Mouse (Mus musculus) activated CD4-positive, CD25-positive, alpha-beta regulatory T cell, adult 9 weeks (primary cell): ENCODE results near the gene Htra2. TPM values are rescaled to one million over a fixed set of nuclear protein-coding genes. Genes with fewer than 3 reads are reported as not detected.

Experiments used
- polyA plus RNA-seq: library from polyadenylated mRNA; unstranded; fragments of 100-300 nt; shearing (Covaris generic); gene quantifications from one replicate; pipeline ENCODE4 v1.2.1, GENCODE M21; 2017

Gene Htra2
- polyA plus RNA-seq: 67.6 TPM

DNA sequence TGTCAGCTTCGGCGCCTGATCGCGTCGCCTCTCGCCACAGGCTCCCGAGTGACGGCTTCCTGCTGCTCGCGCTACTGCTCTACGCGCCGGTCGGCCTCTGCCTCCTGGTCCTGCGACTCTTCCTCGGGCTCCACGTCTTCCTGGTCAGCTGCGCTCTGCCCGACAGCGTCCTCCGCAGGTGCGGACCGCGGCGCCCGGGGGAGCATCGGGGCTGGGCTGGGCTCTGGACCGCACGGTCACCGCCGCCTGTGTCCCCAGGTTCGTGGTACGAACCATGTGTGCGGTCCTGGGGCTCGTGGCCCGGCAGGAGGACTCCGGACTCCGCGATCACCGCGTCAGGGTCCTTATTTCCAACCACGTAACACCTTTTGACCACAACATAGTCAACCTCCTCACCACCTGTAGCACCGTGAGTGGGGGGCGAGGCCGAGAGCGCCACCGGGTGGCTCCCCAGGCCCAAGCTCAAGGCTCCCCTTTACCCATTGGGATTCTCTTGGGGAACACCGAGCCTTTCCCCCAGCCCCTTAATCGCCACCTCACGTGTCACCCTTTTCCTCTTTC is at the start of gene Htra2:
Gene Htra2 (minus strand): TSS at position 403 of the 561 bp plus-strand sequence.

DNA sequence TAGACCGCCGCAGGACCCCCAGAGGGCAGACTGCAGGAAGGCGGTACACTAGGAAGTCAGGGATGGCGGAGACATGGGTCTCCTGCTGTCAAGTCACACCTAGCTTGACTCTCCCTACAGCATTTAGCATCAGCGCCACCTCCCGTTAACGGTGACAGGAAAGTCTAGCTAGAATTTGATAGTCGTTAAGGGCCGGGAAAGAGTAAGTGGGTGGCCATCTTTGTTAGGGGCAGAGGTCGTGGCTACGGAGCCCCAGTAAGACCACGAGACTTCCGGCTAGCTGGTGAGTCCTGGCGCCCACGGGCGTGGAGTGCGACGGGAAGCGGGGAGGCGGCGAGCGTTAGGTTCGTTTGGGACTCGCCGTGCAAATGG is 46.2 kb upstream of the Htra2 start, which contains the start of the genes Ccdc142 and Gm42688:
Gene Ccdc142 (plus strand): TSS at position 286 of the 372 bp plus-strand sequence.
Gene Gm42688 (plus strand): TSS at position 302 of the 372 bp plus-strand sequence.

DNA sequence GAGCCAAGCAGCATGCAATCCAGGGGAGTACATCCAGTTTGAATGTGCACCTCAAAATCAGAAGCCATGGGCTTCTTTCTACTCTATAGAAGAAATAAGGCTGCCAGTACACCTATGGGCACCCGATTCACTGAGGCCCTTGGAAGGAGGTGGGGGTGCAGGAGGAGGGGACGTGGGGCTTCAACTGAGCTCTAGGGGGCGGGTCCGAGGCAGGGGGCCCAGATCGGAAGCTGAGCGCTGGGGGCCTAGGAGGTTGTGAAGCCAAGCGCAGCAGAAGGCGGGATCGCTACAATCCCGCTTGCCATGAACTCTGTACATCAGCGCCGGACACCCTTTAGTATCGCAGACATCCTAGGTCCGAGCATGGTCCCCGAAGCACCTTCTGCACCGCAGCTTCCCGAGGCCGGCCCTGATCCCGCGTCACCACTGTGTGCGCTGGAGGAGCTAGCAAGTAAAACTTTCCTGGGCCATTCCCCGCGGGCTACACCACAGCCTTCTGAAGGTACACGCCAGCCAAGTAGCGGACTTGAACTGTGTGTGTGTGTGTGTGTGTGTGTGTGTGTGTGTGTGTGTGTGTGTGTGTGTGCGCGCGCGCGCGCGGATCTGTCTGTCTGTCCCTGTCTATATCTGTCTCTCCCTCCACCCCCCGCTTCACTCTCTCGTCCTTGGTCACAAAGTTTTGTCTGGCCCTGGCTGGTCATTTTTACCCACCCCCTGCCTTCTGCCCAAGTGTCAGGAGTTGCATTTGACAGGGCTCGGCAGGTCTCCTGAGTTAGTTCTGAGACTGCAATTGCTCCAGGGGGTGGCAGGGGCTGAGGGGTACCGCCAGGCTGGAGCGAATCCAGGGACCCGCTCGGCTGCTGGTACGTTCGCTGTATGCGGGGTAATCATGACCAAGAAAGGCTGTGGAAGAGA is 31.3 kb upstream of the Htra2 start, which contains the start of gene Lbx2:
Gene Lbx2 (plus strand): TSS at position 247 of the 915 bp plus-strand sequence.

DNA sequence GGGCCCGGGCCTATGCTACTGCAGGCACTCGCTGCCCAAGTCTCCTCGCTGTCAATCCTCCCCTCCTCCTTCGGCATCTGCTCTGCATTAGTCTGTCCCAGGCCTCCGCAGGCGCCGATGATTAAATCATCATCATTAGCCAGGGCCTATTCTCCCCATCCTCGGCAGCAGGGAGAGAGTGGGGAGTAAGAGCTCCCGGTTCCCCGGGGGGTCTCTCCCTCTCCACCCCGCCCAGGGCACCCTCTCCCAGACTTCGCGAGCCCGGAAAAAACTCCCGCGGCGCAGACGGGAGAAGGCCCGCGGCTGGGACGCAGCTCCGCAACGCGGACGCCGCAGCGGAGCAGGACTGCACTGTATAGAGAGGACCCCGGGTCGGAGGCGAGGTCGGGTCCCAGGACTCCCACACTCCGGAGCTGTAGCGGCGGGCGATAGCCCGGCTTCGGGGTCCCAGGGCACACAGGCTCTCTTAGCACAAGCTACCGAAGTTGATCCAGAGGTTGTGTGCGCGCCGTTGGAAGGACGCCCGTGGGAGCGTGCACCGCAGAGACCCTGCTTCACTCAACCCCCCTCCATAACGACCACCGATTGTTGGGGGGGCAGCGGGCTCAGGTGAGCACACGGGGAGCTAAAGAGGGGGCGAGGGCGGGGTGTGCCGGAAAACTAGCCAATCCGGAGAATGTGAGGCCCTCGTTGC is 22.7 kb upstream of the Htra2 start, which contains the start of gene Pcgf1:
Gene Pcgf1 (plus strand): TSS at position 240 of the 694 bp plus-strand sequence.

DNA sequence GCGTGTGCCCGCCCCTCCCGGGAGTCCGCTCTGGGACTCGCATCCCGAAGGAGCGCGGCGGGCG is 15.0 kb upstream of the Htra2 start, which contains the start of gene Tlx2:
Gene Tlx2 (minus strand): TSS at position 47 of the 64 bp plus-strand sequence.

DNA sequence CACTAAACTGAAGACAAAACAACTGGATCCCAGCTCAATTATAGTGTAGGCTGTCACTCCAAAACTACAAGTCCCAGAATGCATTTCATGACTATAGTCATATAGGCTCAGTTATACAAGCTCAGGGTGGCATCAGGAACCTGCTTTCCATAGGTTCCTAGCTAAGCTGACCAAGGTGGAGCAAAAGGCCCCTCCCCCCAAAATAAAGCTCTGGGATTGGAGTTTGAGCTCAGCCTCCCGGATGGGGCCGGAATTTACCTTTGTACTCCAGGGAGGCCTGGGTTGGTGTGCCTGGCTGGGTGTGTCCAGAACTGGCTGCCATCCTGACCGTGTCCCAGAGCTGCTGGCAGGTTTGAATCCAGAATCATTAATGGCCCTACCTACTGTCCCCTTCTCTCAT is 2.7 kb upstream of the Htra2 start, which contains the start of gene Dqx1:
Gene Dqx1 (plus strand): TSS at position 55 of the 400 bp plus-strand sequence.

DNA sequence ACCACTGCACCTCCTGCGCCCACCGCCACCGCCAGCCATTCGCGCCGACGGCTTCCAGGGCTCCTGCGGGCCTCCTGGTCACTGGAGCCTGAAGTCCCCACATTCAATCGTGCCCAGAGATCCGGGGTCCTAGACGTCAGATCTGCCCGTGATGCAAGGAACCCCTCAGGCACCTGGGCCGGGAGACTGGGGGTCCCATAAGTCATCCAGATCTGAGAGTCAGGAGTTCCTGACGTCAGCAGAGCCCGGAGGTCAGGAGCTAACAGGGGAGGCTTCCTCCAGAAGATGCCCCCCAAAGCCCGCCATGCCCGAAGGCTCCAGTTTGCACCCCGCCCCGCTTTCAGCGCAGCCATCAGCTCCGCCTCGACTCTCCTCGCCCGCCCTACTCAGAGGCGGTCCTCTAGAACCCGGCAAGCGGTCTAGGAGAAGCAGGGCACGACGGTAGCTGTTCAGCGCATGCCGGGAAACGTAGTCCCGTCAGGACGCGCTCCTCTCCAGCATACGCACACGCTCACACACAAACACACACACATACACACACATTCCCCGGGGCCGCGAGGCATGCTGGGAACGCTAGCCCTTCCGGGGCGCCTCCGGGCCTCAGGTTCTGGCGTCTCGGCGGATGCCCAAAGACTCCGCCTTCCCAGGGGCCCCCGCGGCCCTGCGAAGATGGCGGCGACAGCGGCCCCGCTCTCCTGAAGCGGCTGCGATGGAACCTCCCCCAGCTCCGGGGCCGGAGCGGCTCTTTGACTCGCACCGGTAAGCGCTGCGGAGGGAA is 810 bp downstream of the Htra2 start, which contains the start of gene Aup1:
Gene Aup1 (plus strand): TSS at position 448 of the 778 bp plus-strand sequence.

DNA sequence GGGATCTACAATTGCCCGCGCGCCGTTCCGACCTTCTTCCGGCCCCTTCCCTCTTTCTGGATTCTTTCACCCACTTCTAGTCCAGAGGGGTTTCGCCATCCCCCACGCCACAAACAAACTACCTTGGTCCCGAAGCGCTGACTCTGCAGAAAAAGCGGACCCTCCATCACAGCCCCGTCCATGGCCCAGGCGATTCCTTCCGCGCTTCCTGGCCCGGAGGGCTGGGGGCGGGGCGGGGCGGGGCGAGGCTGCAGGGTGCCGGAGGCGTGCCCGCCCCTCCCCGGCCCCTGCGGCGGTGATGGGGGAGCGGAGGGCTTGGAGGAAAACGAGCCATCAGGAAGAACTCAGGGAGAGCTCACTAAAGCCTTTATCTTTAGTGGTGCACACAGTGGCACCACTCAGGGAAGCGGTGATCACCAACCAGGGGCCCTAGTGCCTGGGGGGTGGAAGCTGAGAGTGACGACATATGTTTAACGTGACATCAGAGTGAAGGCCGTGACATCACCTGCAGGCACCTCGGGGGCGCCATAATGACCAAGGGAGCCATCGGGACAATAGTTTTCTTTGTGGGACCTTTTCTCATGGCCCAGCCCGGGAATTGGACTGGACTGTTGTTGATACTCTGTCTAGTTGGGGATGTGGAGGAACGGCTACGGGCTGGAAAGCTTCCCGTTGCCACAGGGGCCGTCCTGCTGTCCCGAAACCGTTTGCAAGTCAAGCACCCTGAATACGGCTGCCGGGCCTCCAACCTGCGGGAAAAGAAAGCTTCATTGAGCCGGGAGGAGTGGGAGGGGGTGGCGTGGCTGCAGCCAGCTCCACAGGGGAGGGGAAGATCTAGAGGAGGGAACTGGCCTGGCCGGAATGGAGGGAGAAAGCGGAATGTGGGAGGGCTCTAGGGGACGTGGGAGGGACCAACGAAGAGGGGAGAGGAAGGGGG is 21.6 kb downstream of the Htra2 start, which contains the start of the genes Dok1 and Loxl3:
Gene Dok1 (minus strand): TSS at position 223 of the 937 bp plus-strand sequence.
Gene Loxl3 (plus strand): TSS at position 925 of the 937 bp plus-strand sequence.

Other genes starting within 250 kb of the Htra2 start
- gene Sema4f, start 115.5 kb downstream of the Htra2 start, polyA plus RNA-seq: 3.6 TPM
- 0.64 TPM for gene M1ap, start 108.4 kb downstream of the Htra2 start, polyA plus RNA-seq
- 56.5 TPM for gene Dok1, start 21.8 kb downstream of the Htra2 start, polyA plus RNA-seq
- gene Loxl3, start 21.1 kb downstream of the Htra2 start, polyA plus RNA-seq: 0.32 TPM
- 472 TPM for gene Aup1, start 752 bp downstream of the Htra2 start, polyA plus RNA-seq
- 4.9 TPM for gene Dqx1, start 2.6 kb upstream of the Htra2 start, polyA plus RNA-seq
- not detected for gene Tlx2, start 15.0 kb upstream of the Htra2 start, polyA plus RNA-seq
- gene Pcgf1, start 22.6 kb upstream of the Htra2 start, polyA plus RNA-seq: 32.7 TPM
- not detected for gene Lbx2, start 31.1 kb upstream of the Htra2 start, polyA plus RNA-seq
- gene Ccdc142, start 46.3 kb upstream of the Htra2 start, polyA plus RNA-seq: 5.2 TPM
- gene Gm42688, start 46.3 kb upstream of the Htra2 start, polyA plus RNA-seq: 5.8 TPM
- 65.4 TPM for gene Mrpl53, start 53.8 kb upstream of the Htra2 start, polyA plus RNA-seq
- 3.9 TPM for gene Mogs, start 60.2 kb upstream of the Htra2 start, polyA plus RNA-seq
- gene Wbp1, start 66.3 kb upstream of the Htra2 start, polyA plus RNA-seq: 71.7 TPM
- 13.0 TPM for gene Ino80b, start 70.2 kb upstream of the Htra2 start, polyA plus RNA-seq
- 0.92 TPM for gene Rtkn, start 80.2 kb upstream of the Htra2 start, polyA plus RNA-seq
- gene Wdr54, start 101.1 kb upstream of the Htra2 start, polyA plus RNA-seq: 1.9 TPM
- not detected for gene 1700003E16Rik, start 101.1 kb upstream of the Htra2 start, polyA plus RNA-seq
- 86.5 TPM for gene Dctn1, start 110.6 kb upstream of the Htra2 start, polyA plus RNA-seq
- gene Slc4a5, start 164.6 kb upstream of the Htra2 start, polyA plus RNA-seq: 0.87 TPM